Mouse (Mus musculus): ENCODE data around the gene Khdrbs1.
"Not testable (repeated sequence)": the region's sequence is repeated elsewhere in the genome, so short reads cannot be mapped to it uniquely, and the experiment has no call there.

Khdrbs1 gene

DNA sequence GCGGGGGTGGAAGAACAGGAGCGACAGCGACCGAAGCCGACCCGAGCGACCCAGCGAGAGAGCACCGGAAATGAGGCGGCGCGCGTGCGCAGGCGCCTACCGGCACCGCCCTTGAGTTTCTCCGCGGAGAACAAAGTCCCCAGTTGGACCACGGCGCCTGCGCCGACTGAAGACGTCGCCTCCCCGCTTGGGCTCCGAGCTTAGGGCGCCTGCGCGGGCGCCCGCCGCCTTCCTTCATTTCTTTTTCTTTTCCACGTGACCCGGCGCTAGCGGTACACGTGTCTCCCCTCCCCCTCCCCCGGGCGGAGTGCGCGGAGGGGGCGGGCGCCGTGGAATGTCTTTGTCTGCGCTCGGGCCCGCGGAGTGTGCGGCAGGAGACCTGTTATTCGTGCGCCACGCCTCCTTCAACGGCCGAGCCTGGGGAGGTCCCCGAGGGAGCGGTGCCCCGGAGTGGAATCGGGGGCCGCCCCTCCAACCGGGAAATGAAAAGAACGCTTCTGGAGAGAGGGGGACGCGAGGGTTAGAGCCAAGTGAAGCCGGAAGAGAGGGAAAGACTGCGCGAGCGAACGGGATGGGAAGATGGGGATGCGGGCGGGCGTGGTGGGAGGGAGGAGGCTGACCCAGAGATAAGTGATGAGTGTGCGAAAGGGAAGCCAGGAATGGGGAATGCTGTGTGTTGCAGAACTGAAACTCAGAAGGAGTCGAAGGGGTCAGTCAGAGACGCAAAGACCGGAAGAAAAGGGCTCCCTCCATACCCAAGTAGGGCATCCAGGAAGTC, at the start of gene Khdrbs1:
TSS of gene Khdrbs1 (minus strand) at position 72 of the 778 bp plus-strand sequence.
- DNase-seq (ENCODE audit: low spot score): peak; percentile 96

DNA sequence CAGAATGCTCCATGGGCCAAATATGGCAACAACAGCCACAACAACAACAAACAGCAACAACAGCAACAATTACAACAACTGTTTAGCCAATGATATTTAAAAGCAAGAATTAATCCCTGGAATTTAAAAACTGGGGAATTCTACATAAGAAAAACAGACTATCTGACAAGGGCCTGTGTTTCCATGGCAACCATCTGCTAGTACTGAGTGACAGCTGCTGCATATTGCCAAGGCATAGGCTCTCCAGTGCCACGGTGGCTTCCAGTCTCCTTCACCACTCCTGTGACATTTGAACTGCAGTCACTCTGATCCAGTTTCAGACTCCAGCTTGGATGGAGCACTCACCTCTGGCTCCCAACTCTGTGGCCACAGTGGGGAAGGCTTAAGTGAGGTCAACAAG, 49.3 kb upstream of the Khdrbs1 start:
- no peak for DNase-seq (ENCODE audit: low spot score)

DNA sequence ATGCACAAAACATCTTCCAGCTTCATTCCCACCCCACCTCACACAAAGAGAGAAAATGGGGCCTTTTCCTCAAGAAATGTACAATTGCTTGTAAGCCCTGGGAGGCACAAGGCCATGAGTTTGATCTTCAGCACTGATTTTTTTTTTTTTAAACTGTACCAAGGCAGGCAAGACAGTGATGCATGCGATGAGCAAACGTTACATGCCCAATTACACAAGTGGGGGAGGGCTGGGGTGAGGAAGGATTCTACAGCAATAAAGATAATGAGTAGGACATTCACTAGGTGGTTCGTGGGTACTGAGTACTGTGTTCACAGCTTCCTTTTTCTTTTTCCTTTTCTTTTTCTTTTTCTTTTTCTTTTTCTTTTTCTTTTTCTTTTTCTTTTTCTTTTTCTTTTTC, 48.4 kb upstream of the Khdrbs1 start:
- no peak for DNase-seq (ENCODE audit: low spot score)

DNA sequence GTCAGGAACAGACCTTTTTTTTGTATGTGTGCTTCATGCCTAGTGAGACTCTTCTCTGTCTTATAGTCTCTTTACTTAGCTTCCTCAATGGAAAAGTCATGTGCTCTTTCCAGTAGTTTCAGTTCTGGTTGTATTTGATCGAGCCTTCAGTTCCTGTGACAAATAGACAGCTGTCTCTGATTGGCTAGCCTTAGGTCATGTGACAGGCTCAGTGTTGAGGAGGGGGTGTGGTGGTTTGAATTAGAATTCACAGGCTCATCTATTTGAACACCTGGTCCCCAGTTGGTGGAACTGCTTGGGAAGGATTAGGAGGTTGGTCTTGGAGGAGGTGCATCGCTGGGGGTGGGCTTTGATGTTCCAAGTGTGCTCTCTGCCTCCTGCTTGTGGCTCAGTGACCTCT, 47.5 kb upstream of the Khdrbs1 start:
- no peak for DNase-seq (ENCODE audit: low spot score)

DNA sequence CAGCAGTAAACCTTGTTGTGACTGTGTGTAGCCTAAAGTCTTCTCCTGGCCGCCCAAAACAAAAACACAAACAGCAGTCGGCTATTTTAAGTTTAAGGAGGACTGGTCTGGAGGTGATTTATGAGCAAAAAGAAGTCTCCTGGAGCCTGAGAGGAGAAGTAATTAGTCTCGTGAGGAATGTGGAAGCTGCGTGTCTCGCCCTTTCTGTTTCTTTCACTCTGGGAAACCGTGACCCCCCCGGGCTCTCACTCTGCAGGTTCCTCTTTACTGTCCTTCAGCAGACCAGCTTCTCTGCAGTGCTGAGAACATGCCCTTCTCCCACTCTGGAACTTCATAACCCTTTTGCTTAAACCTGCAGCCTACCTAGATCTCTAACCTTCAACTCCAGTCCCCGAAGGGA, 46.6 kb upstream of the Khdrbs1 start:
- DNase-seq (ENCODE audit: low spot score): no peak

DNA sequence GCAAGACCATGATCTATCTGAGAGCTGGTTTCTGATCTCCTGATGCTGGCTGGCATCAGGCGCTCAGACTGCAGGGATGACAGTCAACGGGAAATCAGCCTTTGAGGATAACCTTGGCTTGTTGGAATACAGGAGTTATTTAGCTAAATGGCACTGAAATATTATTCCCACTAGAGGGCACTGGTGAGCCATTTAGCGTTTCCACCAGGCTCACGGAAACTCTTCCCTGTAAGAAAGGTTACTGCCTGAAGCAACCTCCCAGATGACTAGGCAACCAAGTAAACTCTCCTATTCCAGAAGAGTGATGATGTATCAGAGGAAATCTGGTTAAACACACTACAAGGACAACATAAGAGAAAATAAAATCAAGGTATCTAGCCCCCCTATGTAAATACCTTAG, 43.1 kb upstream of the Khdrbs1 start:
- peak; percentile 85 for DNase-seq (ENCODE audit: low spot score)

DNA sequence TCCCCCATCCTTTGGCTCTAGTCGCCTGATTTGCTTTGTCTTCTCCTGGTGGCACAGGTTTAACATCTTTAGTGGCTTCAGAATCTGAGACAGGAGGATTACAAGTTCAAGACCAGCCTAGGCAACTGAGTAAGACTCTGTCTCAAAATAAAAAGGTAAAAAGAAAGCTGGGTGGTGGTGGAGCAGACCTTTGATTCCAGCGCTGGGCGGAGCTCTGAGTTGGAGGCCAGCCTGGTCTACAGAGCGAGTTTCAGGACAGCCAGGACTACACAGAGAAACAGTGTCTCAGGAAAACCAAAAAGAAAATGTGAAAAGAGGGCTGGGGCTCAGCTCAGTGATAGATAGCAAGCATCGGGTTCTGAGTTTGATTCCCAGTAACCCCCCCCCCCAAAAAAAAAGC, 41.4 kb upstream of the Khdrbs1 start:
- no peak for DNase-seq (ENCODE audit: low spot score)

DNA sequence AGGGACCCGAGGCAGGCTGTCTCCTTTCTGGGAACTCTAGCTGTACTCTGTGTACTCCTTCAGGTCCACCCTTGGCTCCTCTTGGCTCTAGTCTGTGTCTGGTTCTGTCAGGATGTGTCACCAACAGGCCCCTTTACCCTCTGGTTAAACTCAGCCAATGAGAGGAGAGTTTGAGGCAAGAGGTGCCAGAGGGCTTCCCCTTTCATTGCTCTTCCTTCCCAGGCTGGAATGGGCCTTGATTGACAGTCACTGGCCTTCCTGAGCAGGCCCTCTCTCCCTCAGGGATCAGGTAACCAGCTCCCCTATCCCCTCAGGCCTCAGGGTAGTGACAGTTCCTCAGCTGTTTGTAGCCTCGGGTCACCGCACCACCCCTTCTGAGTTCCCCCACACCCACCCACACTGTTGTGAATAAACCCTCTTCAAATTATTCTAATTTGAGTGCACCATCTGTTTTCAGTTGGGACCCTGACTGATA, 40.8 kb upstream of the Khdrbs1 start:
- no peak for DNase-seq (ENCODE audit: low spot score)

DNA sequence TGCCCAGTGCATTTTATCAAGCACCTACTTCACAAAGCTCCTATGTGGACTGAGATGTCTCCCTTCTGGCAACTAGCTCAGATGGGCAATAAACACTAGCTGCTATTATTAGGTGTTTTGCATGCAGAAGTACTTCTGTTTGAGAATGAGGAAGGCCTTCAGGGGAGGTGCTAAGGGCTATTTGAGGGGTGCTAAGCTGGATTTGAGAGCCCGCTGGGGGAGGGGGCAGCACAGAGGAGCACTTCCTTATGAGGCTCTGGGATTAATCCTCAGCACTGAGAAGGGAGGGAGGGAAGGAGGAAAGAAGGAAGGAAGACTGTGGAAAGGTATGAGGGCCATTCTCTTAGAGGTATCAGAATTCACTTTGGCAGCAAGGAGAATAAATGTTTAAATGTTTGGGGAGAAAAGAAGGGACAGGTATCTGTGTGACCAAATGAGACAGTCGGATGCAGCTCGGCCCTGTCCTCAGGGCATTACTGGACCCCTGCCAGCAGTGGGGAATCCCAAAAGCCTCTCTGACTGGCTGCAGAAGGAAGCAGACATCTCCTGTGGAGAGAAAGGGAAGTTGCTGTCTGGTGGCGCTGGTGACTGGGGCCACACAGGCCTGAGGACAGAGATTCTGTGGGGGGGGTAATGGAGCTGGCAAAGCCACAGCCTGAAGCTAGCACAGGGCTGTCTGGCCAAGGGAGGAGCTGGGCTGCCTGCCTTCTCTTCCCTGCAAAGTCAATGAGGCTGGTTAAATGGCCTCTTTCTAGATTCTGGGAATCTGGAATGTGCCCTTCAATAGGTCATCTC, 40.0 kb upstream of the Khdrbs1 start:
- no peak for DNase-seq (ENCODE audit: low spot score)

DNA sequence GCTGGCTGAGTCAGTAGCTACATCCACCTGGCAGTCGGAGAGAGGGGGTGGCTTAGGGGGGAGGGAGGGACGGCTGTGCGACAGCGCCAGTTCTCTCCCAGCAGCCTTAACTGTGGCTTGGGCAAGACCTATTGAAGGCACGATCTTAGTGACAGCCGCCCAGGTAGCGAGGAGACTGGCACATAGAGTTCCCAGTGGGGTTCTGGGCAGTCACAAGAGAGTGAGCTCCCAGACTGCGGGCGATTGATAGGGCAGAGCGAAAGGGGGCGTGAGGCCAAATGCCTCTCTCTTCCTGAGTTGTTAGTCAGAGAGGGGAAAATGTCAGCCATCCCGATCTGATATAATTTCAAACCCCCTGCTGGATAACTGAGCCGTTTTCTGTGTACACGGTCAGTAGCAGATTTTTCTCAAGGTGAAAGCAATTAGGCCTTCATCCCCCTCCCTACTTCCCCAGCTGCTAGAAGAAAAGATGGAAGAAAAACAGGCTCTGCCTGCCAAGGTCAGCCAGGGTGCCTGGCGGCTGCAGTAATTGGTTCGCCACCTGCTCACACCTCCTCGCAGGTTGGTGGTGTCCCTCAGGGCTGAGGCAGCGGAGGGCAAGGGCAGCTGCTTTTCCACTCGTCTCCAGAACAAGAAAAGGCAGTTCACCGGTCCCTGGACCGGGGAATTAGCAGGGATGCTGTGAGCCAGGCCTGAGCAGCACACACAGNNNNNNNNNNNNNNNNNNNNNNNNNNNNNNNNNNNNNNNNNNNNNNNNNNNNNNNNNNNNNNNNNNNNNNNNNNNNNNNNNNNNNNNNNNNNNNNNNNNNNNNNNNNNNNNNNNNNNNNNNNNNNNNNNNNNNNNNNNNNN, 29.8 kb upstream of the Khdrbs1 start:
- DNase-seq (ENCODE audit: low spot score): no peak

DNA sequence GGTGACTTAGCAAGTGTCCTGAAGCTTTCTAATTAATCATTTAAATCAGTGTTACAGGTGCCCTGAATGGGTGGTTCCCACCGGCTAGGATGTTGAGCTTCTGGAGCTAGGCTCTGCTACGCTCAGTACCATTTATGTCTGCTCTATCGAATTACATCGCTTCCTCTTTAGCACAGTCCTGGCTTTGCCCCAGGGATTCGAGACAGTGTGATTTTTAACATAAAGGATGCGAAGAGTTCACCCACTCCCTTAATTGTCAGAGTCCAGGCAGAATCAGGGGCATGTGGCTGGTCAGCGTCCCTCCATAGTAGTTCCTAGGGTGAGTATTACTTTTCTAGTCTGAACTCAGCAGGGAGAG, 29.2 kb upstream of the Khdrbs1 start:
- no peak for DNase-seq (ENCODE audit: low spot score)

DNA sequence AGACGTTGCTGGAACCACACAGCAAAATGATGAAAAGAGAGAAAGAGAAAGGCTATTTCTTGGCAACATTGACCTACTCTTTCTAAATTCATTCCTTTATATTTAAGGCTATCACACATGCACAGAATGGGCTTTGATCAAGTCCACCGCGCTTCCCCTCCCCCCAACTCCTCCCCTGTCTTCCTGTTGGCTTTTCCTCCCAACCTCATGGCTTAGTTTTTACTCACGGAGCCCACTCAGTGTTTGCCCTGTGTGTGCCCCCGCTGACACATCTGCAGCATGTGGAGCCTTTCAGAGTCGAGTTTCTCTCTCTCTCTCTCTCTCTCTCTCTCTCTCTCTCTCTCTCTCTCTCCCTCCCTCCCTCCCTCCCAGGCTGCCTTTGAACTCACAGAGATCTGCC, 28.5 kb upstream of the Khdrbs1 start:
- DNase-seq (ENCODE audit: low spot score): no peak

DNA sequence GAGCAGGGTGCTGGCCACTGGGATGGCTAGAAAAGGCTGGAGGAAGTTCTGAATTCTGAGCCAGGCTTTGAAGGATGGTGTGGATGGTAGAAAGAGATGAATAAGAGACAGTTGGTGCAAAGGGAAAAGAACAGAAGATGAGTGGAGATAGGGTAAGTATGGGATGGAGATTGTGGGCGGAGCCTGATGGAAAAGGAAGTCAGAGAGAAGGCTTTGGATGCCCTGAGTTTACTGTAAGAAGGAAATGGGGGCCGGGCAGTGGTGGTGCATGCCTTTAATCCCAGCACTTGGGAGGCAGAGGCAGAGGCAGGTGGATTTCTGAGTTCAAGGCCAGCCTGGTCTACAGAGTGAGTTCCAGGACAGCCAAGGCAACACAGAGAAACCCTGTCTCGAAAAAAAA, 26.6 kb upstream of the Khdrbs1 start:
- not testable (repeated sequence) for DNase-seq (ENCODE audit: low spot score)

DNA sequence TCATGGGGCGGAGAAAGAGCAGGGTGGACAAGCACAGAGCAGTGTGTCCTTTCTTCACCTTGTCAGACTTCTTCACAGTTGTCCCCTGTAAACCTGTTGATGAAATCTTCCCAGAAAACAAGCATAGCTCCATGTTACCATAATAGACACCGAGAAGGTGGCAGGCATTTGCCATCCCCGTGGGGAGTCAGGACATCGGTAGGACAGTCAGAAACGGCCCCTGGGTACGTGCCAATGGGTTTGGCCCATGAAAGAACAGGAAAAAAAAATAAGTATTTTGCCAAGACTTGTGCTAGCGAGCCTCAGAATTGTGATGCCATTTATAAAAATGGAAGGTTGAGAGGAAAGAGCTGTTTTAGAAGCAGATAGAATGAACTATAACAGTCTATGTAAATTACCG, 25.7 kb upstream of the Khdrbs1 start:
- no peak for DNase-seq (ENCODE audit: low spot score)

DNA sequence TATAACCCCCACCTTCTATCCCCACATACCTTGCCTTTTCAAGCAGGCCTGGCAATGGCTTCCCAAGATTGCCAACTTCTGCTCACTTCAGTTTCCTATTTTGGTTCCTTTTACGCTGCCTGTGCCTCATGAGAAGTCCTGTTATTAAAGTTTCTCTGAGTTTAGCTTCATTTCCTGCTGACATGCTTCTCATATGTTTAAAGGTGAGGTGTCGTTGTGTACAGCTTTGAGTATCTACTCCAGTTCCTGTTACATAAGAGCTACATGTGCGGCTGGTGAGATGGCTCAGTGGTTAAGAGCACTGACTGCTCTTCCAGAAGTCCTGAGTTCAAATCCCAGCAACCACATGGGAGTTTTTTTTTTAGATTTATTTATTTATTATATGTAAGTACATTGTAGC, 23.2 kb upstream of the Khdrbs1 start:
- no peak for DNase-seq (ENCODE audit: low spot score)

DNA sequence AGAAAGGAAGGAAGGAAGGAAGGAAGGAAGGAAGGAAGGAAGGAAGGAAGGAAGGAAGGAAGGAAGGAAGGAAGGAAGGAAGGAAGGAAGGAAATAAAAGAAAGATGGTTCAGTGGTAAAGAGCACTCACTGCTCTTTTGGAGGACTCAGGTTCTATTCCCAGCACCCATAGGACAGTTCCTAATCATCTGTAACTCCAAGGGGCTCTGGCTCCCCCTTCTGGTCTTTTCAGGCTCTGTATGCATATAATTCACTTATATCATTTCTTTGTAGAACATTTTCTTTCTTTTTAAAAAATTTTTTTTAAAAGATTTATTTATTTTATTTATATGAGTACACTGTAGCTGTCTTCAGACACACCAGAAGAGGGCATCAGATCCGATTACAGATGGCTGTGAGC, 20.4 kb upstream of the Khdrbs1 start:
- not testable (repeated sequence) for DNase-seq (ENCODE audit: low spot score)

DNA sequence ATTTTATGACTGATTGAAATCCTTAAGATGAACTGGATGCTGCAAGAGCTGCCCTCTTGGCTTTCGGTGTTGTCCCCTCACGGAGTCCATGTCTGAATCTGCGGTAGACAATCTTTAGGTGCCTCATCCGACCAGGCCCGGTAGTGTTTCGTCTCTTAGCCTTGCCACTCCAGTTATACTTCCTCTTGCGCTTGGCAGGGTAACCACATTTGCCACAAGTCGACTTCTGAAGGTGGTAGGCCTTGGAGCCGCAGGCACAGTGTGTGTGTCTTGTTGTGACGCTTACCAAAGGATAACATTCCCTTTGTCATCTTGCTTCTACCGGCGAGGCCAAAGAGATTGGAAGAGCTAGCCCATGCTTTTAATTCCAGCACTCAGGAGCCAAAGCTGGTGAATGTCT, 19.5 kb upstream of the Khdrbs1 start:
- no peak for DNase-seq (ENCODE audit: low spot score)

DNA sequence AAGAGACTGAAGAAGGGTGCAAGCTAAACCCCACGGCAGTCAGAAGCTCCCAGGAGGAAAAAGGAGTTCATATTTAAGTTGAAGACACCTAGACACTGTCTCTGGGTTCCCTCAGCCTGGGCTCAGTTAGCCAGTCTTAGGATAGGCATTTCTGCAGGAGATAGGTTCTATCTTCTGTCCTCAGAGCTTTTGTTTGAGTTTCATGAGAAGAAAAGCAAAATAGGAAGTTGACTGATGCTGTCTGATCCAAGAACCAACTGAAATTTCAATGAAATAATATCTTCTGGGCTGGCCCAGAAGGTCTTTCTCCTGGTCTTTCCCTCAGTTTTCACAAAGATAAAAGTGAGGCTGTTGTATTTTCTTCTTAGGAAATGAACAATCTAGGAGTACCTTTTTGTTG, 13.4 kb upstream of the Khdrbs1 start:
- no peak for DNase-seq (ENCODE audit: low spot score)

DNA sequence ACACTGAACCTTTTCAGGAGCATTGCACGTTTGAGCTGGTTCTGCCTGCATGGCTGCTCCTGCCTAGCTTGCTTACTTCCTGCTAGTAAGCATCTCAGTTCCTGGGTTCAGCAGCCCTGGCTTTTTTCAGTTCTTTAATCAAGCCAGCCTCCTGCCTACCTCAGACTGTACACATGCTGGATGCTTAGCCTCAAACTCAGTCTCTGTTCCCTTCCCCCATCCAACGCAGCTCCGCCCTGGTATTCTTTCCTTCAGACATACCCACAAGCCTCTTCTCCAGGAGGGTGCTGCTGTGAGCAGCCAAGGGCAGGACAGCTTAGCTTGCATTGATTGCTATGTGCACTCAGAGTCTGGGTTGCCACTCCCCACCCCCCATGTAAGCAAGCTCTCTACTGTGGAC, 12.6 kb upstream of the Khdrbs1 start:
- no peak for DNase-seq (ENCODE audit: low spot score)

DNA sequence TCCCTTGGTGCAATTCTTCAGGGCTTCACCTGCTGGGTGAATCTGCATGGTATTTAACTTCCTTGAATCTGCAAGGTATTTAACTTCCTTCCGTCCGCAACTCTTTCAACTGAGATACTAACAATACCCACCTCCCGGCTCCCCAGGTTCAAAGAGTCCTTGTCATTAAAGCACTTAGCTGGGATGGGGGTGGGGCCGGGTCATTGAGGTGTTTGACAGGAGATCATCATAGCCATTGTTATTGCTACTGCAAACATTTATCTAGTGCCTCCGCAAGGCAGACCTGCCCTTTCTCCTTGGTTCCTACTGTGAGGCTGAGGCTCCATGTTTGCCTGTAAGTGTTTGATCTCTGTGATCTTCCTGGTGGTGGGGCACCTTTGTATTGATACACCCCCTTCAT, 8.3 kb upstream of the Khdrbs1 start:
- DNase-seq (ENCODE audit: low spot score): no peak

DNA sequence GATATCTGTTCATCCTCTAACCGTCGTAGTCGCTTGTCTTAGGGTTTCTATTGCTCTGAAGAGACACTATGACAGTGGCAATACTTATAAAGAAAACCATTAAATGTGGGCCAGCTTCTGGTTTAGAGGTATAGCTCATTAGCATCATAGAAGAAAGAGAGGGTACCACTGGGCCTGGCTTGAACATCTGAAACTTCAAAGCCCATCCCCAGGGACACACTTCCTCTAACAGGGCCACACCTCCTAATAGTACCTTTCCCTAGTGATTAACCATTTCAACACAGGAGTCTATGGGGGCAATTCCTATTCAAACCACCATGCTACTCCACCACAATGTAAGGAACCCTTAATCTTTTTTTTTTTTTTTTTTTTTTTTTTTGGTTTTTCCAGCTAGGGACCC, 4.5 kb upstream of the Khdrbs1 start:
- no peak for DNase-seq (ENCODE audit: low spot score)

DNA sequence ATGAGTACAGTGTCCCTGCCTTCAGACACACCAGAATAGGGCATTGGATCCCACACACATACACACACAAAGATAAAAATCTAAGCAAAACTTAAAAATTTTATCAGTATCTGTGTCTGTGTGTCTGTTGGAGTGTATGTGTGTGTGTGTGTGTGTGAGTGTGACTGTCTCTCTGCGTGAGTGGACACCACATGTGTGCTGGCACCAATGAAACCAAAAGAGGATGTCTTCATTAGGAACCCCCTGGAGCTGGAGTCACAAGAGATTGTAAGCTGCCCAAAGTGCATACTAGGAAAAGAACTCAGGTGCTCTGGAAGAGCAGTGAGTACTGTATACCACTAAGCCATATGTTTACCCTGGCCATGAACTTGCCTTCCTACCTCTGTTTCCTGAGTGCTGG, 4.0 kb upstream of the Khdrbs1 start:
- DNase-seq (ENCODE audit: low spot score): no peak

DNA sequence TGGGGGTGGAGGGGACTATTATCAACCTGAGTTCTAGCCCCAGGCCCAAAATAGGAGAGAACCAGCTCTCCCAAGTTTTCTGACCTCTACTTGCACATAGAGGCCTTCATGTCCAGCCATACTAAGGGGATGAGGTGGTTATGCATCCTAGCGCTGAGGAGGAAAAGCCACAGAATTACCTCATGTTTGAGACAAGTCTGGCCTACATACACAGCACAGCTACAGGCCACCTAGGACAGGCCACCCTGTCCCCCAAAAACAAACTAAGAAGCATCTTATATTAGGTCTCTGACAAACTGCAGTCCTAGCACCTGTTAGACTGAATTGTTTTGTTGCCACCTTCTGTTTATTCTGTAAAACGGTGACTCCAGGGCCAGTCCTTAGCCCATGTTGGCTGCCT, 1.4 kb upstream of the Khdrbs1 start:
- DNase-seq (ENCODE audit: low spot score): no peak

All from layer of hippocampus, adult 9-10 months (tissue).